Mouse (Mus musculus) urinary bladder, postnatal 14 days (tissue): Measurements from ENCODE around the gene Dazl.
"Not testable (repeated sequence)": the region's sequence is repeated elsewhere in the genome, so short reads cannot be mapped to it uniquely, and the experiment has no call there.

Experiments
- DNase-seq: peaks from one replicate; pipeline ENCODE4 v3.0.0; 2021; ENCODE audit warnings: low spot score

Gene Dazl

GRCm38 (mm10) chr17:50291485-50292200 is 1.8 kb downstream of the Dazl start:
- no peak for DNase-seq

GRCm38 (mm10) chr17:50284845-50285244 is 8.6 kb downstream of the Dazl start:
- DNase-seq, result no peak

GRCm38 (mm10) chr17:50261615-50262014 is 31.8 kb downstream of the Dazl start:
- DNase-seq, result not testable (repeated sequence)

DNA sequence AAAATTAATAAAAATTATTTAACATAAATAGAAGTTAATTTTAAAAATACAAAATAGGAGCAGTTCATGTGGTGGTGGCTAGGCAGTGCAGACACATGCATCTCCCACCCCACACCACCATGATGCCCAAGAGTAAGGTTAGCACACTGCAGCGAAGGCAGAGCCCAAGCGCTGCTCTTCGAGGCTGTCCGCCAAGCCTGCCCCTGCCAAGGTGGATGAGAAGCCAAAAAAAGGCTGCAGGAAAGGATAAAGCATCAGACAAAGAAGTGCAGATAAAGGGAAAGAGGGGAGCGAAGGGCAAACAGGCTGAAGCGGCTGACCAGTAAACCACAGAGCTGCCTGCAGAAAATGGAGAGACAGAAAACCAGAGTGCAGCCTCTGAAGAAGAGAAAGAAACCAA is 32.6 kb downstream of the Dazl start:
- DNase-seq, result no peak

DNA sequence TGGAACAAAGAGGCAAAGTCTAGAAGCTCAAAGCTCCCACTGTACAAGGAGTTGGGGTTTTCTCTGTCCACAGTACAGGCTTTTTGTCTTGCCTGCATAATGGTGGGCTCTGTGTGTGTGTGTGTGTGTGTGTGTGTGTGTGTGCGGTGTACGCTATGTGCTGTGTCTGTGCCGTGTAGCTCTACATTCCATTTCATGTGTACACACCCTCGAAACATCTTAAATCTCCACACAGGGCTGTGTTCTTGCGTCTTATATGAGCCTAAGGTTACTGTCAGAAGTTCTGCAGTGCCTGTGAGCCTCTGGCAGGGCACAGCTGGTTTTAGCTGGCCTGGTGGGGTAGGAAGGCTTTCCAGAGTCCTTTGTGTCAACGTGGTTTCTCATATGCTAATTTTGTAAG is 46.8 kb downstream of the Dazl start:
- DNase-seq, result no peak

DNA sequence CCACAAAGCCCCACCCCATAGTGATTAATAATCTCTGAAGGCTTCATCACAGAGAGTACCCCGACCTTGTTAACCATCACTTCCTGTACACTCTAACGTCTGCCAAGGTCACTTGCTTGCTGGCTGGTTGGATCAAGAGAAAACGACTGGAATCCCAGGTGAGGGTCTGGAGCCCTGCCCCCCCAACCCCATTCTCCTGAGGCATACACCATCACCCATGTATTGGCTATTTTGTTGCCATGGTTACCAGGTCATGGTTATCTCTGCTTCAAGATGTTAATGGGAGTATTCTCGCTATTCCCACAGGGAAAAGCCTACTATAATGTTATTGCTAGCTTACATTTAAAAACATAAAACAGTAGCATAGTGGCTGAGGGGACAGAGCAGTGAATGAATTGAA is 48.8 kb downstream of the Dazl start:
- DNase-seq, result no peak

DNA sequence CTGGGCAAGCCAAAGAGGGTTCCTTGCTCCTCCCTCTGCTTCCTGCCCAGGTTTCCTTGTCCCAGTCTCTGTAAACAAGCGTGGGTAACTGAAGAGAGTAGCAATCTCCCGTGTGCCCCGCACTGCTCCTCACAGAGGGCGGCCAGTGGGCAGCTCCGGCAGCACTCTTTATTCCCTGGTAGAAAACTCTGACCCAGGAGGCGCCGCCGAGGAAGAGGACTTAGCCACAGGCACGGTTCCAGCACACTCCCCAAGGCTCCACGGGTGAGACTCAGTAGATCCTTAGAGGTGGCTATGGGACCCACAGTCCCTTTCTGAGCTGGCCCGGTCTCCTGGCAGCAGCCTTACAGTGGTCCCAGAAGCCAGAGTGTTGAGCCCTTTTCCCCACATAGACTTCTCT is 50.1 kb downstream of the Dazl start:
- DNase-seq, result no peak

- no peak for DNase-seq
These were observed 55.4 kb downstream of the Dazl start for GRCm38 (mm10) chr17:50237818-50238610.

DNA sequence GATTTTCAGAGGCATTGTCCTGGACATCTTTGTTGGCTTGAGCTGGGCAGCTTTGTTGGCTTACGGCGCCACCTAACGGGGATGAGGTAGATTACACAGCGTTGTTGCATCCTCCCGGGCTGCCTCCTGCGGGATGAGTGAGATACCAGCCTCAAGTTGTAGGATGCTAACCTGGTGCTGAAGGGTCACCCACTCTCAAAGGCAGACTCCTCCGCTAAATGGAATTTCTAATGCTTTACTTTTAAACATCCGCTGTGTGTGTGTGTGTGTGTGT is 56.1 kb downstream of the Dazl start:
- DNase-seq, result peak; percentile 78

DNA sequence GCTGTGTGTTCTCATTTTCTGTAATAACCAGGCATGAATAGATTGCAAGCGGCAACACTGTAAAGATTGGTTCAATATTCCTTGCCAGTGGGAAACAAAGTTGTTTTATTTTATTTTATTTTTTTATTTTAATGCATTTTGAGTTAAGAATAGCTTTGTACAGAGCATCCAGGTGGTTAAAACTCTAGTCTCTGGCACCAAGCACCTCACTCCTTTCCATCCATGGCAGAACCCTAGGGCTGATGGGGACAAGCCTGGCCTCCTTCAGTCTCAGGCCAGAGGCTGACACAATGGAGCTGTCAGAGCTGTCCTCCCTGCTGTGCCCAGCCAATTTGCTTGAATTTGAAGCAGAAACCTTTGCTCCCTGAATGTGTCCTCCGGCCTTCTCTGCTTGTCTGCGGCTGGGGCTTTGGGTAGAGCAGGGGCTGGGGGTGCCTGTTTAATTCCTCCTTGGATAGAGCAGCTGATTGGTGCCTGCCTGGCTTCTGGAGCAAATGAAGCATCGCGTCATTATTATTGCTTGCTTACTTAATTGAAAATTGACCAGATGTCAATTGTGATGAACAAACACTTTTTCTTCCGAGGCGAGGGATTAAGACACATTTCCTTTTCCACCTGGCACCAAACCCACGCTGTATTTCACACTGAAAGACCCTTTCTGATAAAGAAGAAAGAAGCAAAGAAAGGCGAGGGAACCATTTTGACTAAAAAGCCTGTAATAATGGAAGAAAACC is 56.6 kb downstream of the Dazl start:
- no peak for DNase-seq

- DNase-seq, result no peak
These were observed 57.3 kb downstream of the Dazl start for GRCm38 (mm10) chr17:50235943-50236701.

- no peak for DNase-seq
These were observed 59.5 kb downstream of the Dazl start for GRCm38 (mm10) chr17:50233956-50234355.

GRCm38 (mm10) chr17:50232821-50233220 is 60.6 kb downstream of the Dazl start:
- no peak for DNase-seq

- DNase-seq, result no peak
These were observed 62.2 kb downstream of the Dazl start for GRCm38 (mm10) chr17:50231206-50231605.

DNA sequence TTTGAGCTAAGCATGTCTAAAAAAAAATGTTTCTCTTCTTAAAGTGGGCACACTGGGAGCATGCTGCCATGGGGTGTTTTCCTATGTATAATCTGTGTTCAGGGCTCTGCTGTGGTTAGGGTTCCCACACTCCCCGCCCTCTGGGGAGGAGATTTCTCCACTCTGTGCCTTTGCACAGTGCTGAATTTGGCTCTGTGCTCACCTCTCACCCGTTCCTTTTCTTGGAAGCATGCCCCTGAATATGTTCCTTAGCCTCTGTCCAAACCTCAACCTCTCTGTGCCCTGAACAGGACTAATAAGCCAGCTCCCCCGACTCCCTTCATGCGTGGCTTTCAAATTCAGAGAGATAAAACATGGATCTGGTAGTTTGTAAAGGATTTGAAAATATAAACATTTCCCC is 63.9 kb downstream of the Dazl start:
- no peak for DNase-seq
